Mouse (Mus musculus): ENCODE data around the gene Gtf3c3.
A peak's percentile ranks its signal among the peaks of the same experiment; 100 is the strongest.

Gtf3c3 gene

DNA sequence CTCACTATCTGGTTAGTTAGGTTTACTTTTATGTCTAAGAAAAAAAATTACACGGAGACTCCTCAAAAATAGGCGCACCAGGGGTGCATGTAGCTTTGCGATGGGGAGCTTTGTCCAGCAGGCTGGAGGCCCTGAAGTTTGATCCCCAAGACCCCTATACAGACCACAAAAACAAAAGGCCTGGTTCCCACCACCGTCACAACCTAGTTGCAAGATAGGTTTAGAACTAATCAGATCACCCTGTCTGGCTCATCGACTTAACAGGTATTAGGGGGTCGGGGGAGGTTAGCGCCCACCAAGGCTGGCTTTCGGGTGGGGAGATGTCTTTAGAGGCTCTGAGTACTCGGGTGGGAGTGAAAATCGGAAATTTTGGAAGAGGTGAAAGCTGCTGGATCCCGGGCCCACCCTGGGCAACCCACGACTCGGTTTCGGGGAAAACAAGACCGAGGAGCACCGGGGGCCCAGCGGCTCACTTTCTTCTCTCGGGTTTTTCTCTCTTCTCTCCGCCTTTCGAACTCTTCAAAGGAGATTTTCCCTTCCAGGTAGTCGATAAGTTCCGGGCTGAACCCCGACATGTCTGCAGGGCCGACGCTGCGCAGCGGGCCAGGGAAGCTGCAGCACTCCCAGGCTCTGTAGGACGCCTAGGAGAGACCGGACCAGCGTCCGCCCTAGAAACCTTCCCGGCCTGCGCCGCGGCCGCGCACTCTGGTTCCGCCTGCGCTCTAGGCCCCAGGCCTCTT, at the start of gene Gtf3c3:
Gene Gtf3c3, minus strand, starts transcription at position 632 of the 740 bp plus-strand sequence.
- peak; percentile 80 for DNase-seq (ENCODE audit: extremely low spot score, low spot score)

DNA sequence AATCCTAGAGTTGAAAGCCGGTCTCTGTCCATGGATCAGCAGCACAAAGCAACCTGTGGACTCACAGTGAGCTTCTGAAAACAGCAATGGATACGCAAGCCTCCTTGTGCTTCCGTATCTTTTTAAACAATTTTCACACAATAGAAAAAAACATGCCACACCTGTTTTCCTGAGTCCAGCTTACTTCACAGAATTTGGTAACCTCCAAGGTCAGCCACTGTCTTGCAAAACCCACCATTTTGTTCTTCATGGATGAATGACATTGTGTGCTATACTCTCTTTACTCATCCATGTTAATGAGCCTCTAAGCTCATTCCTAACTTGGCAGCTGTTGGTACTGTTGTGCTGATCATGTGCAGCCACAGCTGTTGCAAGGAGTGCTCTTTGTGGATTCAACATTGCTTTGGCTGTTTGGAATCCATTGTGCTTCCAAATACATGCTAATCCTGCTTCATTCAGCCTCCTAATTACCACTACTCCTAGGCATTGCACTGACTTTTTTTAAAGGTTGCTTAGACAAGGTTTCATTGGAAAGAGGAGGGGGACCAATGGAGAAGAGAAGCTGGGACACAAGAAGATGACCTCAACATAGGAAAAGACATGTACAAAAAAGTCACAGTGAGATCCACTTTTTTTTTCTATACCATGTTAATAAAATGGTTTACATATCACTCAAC, 46.1 kb upstream of the Gtf3c3 start:
- no peak for DNase-seq (ENCODE audit: extremely low spot score, low spot score)

DNA sequence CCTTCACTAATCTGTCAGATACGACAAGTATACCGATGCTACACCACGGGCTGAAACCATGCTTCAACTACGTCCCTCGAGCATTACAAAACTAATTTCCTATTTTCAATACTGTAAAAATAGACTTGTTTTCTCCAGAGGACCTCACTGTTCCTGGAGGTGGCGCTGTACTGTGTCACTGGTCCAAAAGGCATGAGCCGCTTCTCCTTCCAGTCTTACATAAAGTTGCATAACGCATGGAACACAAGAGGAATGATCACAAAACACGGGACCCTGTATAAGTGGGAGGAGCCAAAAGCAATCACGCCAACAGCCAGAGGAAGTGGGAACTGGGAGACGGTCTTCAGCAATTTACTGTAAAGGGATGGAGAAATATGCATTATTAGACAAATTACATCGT, 41.7 kb upstream of the Gtf3c3 start:
- no peak for DNase-seq (ENCODE audit: extremely low spot score, low spot score)

DNA sequence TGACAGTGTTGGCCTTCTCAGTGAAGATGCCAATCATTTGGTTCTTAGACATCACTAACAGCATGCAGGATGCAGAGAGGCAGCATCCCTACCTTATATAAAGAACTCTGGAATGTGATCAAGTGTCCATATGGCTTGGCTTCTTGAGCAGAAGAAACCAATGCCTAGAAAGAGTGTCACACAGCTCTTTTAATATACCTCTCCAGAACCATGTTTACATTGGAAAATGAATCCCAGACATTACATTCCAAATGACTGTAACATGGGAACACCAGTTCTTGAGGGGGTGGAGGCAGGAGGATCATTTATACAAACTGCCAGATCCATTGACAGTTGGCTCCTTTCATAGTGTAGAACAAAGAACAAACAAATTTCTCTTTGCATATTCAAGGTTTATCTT, 29.9 kb upstream of the Gtf3c3 start:
- no peak for DNase-seq (ENCODE audit: extremely low spot score, low spot score)

DNA sequence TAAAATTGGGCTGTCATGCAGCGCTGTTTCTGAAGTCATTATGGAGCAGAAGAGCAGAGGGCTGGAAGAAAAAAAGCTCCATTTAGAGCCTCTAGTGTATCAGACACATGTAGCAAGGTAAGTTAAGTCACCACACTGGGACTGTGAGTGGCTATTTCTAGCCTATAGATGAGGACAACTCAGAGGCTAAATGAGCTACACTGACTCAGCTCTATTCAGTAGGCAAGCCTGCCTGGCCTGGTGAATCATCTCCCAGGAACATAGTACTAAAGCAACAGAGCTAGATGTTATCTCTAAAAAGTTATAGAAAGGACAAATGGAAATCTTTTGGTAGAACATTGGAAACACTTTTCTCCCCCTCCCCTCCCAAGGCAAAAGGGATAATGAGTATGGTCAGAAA, 28.6 kb upstream of the Gtf3c3 start:
- DNase-seq (ENCODE audit: extremely low spot score, low spot score): no peak

DNA sequence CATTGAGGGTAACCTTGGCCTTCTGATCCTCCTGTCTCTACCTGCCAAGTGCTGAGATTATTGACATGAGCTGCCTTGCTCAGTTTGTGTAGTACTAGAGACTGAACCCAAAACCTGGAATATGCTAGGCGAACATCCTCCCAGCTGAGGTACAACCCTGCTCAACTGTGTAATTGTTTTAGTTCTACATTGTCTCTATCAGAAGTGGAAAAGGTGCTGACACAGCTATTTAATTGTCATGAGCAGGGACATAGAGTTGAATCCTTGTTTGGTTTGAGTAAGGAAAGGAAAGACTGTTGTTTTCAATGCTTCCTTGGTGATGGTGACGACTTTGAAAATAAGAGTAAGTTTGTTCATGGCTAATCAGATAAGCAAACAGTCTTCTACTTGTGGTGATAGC, 13.3 kb upstream of the Gtf3c3 start:
- DNase-seq (ENCODE audit: extremely low spot score, low spot score): no peak

DNA sequence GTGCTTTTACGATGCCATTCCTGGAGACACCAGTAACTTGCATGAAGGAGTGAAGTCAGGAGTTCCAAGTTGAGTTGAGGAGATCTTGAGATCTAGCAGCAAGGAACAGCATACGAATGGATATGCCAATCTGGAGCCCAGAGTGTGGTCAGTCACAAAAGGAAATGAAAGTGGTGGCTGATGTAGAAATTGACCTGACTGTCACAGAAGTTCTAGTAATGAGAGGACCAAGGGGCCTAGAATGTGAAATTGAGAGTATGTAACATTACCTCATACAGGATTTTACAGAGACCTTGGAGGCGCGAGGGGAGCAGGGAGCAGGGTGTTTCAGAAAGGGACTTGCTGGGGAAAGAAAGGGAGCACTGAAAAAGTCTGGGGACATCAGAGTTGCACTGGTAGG, 10.1 kb upstream of the Gtf3c3 start:
- no peak for DNase-seq (ENCODE audit: extremely low spot score, low spot score)

DNA sequence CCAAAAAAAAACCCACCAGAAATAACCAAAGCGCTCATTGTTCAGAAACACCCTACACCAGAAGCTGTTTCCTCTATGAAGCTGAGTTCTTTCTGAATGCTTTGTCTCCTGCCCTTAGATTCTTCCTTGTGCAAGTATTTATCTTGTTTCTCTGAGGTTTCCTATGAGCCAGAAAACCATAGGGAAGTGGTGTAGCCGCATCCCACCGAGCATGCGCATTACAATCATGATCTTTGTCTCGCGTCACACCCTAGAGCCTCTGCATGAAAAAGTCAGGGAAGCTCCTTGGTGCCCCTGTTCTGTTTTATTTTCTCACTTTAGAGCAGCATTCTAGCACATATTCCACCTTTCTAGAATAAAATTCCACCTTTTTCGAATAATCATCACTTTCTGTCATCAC, 4.9 kb upstream of the Gtf3c3 start:
- no peak for DNase-seq (ENCODE audit: extremely low spot score, low spot score)

DNA sequence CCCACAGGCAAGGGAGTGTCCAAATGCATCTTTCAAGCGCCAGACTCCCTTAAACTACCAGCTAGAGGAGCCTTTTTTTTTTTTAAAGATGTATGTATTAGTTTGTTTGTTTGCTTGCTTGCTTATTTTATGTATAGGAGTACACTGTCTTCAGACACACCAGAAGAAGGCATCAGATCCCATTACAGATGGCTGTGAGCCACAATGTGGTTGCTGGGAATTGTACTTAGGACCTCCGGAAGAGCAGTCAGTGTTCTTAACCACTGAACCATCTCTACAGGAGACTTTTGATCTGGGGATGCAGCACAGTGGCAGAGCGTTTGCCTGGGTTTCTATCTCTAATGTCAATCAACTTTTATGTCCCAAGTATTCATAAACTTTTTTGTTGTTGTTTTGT, 307 bp upstream of the Gtf3c3 start:
- DNase-seq (ENCODE audit: extremely low spot score, low spot score): no peak

DNA sequence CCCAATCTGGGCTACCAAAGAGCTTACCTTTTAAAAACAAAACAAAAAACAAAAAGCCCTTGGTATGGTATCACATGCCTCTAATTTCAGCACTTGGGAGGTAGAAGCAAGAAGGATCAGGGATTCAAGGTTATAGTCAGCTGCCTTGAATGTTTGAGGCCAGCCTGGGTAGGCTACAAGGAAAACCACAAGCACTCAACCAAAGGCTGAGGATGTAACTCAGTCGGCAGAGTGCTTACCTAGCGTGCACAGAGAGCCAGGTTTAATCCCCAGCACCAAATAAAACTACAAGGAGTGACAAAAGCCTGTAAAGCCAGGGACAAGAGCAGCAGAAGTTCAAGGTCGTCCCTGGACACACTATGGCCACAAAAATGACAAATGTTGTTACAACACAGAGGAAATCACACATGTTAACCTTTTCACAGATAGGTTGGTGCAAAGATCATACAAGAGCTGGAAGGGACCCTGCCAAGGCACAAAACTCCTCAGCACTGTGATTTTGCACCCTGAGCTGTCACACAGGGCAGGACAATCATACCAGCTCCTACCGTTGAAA, 16.5 kb downstream of the Gtf3c3 start:
- DNase-seq (ENCODE audit: extremely low spot score, low spot score): no peak

DNA sequence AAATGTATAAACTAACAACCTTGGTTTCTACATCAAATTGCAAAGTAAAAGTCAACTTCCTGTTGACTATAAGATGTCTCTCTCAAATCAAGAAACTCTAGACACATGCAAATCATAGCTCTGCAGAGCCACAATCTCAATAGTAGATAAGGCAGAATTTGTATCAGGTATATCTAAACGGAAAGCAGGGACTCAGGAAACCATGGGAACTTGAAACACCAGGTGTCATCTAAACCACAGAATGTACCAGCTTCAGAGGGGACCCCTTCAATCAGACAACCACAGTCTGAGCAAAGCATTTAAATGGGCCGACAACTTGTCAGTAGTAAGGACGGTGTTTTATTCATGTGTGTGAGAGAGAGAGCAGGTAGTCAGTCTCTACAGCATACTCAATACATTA, 17.1 kb downstream of the Gtf3c3 start:
- no peak for DNase-seq (ENCODE audit: extremely low spot score, low spot score)

DNA sequence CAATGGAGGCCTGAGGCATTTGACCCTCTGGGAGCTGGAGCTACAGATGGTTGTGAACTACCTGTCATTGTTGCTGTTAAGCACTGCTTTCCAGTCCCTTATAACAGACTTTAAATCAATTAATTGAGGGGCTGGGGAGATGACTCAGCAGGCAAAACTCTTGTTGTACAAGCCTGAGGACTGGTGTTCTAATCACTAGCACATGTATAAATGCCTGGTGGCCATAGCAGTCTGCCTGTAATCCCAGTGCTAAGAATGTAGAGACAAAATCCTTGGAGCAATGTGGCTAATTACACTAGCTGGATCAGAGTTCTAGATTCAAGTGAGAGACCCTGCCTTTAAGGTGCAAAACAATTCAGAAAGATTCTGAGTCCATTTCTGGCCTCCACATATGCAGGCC, 36.0 kb downstream of the Gtf3c3 start:
- no peak for DNase-seq (ENCODE audit: extremely low spot score, low spot score)

DNA sequence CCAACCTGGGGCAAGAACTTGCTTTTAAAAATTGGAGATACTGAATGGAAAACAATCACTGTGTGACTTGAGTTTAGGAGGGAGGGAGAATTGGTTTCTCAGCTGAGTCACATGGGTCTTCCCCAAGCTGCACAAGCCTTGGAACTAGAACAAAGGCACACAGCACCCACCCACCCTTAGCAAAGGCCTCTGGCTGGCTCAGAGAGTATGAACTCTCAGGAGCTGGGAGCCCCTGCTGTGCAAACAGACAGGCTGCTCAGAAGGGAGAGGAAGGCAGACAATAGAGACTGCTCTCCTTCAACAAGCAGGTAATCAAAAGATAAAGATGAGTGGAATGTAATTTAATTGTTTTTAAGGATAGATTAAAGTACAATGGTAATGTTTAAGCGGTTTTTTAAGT, 54.5 kb downstream of the Gtf3c3 start:
- no peak for DNase-seq (ENCODE audit: extremely low spot score, low spot score)

DNA sequence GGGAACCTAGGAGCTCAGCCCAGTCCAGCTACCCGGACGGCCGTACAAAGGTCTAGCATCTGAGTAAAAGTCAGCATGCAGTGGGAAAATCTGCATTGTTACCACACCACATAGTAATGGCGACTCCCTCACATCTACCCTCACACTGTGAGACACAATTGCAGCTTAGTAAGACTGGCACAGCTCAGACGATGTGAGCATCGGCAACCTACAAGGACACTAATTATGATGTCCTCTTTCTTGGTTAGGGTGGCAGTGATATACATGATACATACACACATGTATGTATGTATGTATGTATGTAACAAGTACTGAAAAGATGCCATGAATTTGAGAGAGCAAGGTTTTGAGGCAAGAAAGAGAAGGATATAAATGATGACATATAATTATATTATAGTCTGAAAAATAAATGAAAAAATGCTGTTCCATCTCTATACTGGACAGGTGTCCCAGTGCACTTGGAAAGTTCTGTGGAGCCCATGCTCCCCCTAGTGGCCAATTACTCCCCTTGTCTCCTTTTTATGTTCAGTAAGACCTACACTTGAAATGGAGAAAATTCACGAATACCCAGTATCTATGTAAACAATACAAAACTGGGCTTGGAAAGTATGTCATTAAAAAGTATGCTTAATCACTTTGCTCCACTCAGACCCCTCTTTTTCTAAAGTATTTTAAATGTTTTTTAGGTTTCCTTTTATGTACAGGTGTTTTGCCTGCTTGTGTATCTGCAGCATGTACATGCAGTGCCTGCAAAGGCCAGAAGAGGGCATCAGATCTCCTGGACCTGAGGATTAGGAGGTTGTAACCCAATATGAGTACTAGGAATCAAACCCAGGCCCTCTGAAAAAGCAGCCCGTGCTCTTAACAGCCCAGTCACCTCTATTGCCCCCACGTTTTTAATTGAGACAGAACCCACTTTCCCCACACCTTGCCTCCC, 57.5 kb downstream of the Gtf3c3 start:
- DNase-seq (ENCODE audit: extremely low spot score, low spot score): peak; percentile 20

DNA sequence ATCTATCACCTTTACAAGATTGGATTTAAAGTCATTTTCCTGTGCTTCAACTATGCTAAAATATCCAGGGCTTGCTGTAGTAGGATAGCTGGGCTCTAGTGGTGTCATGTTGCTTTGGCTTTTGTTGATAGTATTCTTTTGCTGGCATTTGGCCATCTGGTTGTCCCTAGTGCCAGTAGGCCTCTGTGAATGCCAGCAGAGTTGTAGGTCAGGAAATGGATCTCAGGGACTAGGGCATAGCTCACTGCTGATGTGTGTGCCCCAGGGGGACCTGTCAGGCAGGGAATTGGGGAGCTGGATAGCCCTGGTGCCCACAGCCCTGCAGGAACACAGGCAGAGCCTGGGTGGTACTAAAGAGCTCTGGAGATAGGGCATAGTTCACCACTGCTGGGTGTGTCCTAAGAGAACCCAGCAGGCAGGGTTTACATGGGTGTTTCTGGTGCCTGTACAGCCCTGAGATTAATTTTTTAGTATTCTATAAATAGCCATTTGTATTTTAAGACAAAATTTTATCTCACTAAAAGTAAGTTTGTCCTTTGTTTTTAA, 61.2 kb downstream of the Gtf3c3 start:
- DNase-seq (ENCODE audit: extremely low spot score, low spot score): no peak

DNA sequence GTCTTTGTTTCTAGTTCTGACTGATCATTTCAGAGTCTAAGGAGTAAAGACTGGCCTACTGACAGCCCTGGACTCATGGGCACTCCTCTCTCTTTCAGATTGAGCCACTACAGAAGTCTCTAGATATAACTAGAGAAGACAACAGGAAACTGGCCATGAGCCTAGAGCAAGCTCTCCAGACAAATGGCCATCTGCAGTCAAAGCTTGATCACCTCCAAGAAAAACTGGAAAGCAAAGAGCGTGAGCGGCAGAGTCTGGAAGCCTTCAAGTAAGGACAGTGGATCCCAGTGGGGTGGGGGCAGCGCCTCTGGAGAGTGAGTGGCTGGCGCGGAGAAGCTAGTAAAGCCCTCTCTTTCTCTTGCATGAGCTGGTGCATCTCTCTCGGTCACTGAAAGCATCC, 82.2 kb downstream of the Gtf3c3 start:
- no peak for DNase-seq (ENCODE audit: extremely low spot score, low spot score)

DNA sequence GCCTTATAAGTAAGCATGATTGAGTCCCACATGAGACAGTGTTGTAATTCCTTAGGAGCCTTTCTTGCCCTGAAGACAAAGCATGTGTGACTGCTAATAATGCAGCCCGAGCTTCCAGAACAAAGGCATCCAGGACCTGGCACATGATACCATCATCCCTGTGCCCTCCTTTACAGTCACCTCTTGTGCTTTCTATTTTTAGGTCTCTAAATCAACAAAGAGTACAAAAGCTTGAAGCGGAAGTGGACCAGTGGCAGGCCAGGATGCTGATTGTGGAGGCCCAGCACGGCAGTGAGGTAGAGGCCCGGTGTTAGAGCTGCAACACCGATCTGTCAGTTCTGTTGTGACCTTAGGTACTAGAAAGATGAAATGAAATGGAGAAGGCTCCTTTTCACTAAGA, 83.3 kb downstream of the Gtf3c3 start:
- no peak for DNase-seq (ENCODE audit: extremely low spot score, low spot score)

DNA sequence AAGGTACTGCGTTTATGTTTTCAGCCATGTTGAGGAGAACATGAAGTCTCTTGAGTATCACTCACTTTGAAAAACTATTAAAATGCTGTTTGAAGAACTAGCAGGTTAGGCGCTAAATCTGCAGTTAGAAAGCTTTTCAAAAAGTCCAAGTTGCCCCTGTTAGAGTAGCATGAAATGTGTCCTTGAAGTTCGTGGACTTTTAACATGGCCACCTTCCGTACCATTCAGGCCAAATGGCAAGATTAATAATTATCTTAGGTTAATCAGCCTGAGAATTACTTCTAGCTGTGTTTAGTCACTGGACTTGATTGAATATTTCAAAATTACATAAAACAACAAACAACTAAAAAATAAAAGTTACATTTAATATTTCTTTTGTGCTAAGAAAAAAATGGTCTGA, 84.0 kb downstream of the Gtf3c3 start:
- DNase-seq (ENCODE audit: extremely low spot score, low spot score): no peak
